Mouse (Mus musculus) layer of hippocampus, adult 2 months (tissue): ENCODE measurements at regions not wholly inside any gene's neighbourhood (a gene's known extent, or its start where the extent isn't known, plus 50 kb on each side); places are given as distances from the start of the nearest gene placed in this dataset.
"Not testable (repeated sequence)": the region's sequence is repeated elsewhere in the genome, so short reads cannot be mapped to it uniquely, and the experiment has no call there.

Source experiments
- DNase-seq, 2 experiments: peaks; one replicate each; pipeline ENCODE4 v3.0.0; 2022; ENCODE audit warnings: low spot score in 2 of 2
- H3K27ac ChIP-seq: fragments of 200-600 bp; 2 replicates; pipeline ENCODE4 v1.8.1; 2022
- H3K4me3 ChIP-seq: fragments of 200-600 bp; 2 replicates; pipeline ENCODE4 v1.8.1; 2022; ENCODE audit warnings: mild to moderate bottlenecking
- CTCF ChIP-seq: fragments of 200-600 bp; conservative IDR thresholded peaks from 2 replicates; pipeline ENCODE4 v1.8.1; 2022; ENCODE audit warnings: antibody characterized with exemption, mild to moderate bottlenecking, moderate library complexity

- not testable (repeated sequence) for DNase-seq, H3K4me3 ChIP-seq, H3K27ac ChIP-seq
These were observed 53.5 kb downstream of the Adam6a start for GRCm38 (mm10) chr12:113597163-113597562.

- TF ChIP-seq CTCF = peak; percentile 52
- no peak overlapping the region for H3K4me3 ChIP-seq
- DNase-seq = no peak
- no peak overlapping the region for H3K27ac ChIP-seq
These were observed 67.2 kb downstream of the Adam6a start for GRCm38 (mm10) chr12:113610924-113611323.

GRCm38 (mm10) chr12:113625221-113625620 lies 81.5 kb downstream of the Adam6a start:
- TF ChIP-seq CTCF = peak; percentile 43
- not testable (repeated sequence) for DNase-seq, H3K27ac ChIP-seq, H3K4me3 ChIP-seq

DNA sequence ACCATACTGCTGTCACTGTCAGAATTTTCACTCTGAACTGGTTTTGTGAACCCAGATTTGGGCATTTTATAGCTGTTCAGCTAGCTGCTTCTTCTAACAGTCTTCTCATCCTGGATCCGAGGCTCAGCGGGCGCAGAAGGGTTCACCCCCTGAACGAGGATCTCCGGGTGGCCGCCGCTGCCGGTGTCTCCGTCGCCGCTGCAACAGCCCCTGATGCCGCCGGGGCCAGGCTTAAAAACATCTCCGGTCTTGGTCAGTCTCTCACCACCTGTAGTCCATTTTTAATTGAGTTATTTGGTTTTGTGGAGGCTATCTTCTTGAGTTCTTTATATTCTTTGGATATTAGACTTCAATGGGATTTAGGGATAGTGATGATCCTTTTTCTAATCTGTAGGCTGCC lies 87.1 kb downstream of the Adam6a start:
- H3K4me3 ChIP-seq, DNase-seq, H3K27ac ChIP-seq: not testable (repeated sequence)
